Mouse (Mus musculus) spleen, adult 12 weeks (tissue): ENCODE data around the gene Celf5.
"Not testable (repeated sequence)": the region's sequence is repeated elsewhere in the genome, so short reads cannot be mapped to it uniquely, and the experiment has no call there.

Experiments used
- DNase-seq: peaks from one replicate; pipeline ENCODE4 v3.0.0; 2022; ENCODE audit warnings: low spot score

Celf5 gene

DNA sequence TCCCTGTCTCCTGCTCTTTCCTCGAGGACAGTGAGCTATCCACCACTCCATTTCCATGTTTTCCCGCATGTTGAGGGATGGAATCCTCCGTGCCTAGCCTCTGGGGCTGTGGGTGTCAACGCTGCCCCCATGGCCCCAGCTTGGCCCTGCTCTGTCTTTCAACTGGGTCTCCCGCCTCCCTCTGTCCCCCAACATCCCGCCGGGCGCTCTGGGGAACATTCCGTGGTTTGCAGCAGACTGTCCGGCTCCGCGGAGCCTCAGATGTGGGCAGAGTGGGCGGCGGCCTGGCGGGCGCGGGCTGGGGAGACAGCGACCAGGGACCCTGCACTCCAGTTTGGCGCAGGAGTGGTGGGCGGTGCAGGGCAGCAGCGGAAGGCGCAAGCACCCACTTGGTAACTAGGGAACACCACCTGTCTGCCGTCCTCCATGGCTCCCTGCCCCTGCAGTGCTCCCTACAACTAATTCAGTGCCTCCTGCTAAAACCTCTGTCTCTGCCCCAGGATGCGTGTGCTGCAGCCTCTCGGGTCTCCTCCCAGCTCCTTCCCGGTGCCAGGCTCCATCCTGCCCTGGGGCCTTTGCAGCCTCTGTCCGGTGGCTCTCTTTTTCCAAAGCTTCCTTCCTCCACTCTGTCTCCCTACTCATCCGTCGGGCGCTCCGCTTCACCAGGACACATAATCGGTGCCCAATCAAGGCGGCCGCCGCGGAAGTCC lies 30.1 kb downstream of the Celf5 start:
- DNase-seq: no peak

DNA sequence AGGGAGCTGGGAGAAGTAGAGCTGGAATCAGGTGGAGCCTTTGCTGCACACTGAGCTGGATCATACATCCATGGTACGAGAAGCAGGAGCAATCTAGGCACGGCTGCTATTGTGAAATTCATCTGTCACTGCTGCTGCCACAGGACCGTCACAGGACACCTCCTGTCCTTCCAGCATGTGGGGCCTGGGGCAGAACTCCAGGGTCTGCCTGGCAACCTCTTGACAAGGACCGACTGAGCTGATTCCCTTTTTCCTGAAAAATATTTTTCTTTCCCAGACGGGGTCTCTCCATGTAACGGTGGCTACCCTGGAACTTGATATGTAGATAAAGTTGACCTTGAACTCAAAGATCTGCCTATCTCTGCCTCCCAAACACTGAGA lies 31.2 kb downstream of the Celf5 start:
- DNase-seq: no peak

DNA sequence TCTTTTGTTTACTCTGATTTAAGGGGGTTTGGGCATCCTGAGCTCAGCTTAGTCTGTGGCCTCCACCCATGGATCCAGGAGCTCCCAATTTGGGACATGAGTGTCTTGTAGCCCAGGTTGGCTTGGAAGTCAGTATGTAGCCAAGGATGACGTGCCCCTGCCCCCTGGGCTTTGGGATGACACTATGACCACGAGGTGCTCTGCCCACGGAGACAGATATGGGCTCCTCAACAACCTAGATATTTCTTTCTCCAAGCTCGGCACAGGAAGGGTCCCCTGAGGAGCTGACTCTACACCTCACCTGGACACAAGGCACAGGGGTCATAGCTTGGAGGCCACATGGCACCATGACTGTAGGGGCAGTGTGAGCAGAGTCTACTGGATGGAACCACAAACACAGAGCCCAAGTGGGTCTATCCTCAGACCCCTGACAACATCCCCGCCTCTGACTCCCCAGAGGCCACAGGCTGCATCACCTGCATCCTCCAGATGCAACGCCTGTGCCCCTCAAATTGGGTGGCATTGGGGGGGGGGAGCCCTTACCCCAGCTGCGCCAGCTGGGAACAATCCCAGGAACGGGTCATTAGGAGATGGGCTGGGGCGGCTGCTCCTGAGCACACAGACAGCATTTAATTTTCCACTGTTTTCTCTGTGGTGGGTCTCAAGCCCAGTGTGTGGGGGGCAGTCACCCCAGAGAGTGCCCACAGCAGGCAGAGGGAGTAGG lies 31.7 kb downstream of the Celf5 start:
- DNase-seq: no peak

DNA sequence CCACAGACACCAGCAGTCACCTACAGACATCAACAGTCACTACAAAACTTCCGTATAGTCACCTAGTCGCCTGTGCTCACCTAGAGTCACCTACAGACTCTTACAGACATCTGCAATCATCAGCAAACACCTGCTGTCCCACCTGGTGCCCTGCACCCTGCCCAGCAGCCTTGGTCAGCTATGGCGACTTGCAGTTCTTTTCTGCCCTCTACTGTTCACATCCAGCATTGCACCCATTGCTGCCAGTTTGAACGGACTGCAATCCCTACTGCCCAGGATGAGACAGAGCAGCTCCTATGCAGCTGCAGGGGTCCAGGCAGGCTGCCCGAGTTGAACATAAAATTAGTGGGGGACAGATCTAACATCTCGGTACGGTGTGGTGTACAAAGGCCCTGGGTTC lies 32.4 kb downstream of the Celf5 start:
- peak; percentile 76 for DNase-seq

DNA sequence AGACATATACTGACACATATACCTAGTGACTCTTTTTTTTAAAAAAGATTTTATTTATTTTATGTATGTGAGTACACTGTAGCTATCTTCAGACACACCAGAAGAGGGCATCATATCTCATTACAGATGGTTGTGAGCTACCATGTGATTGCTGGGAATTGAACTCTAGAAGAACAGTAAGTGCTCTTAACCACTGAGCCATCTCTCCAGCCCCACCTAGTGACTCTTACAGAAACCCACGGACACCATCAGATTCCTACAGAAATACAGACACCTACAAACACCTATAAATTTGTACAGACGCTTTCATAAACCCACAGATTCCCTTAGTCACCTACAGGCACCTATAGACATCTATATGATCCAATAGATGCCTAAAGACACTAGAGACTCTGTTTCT lies 37.0 kb downstream of the Celf5 start:
- DNase-seq: not testable (repeated sequence)

DNA sequence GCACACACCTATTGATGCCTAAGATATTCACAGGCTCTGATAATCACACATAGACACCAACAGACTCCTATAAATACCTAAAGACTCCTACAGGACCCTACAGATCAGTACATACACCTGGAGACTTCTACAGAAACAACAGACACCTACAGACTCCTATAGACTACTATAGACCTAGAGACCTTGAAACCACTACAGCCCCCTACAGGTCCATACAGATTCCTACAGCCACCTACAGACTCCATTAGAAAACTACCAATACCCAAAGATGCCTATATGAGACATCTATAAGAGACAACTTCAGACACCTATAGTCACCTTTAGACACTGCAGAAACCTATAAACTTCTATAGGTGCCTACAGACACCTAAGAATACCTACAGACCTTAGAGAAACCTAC lies 41.5 kb downstream of the Celf5 start:
- DNase-seq: no peak

DNA sequence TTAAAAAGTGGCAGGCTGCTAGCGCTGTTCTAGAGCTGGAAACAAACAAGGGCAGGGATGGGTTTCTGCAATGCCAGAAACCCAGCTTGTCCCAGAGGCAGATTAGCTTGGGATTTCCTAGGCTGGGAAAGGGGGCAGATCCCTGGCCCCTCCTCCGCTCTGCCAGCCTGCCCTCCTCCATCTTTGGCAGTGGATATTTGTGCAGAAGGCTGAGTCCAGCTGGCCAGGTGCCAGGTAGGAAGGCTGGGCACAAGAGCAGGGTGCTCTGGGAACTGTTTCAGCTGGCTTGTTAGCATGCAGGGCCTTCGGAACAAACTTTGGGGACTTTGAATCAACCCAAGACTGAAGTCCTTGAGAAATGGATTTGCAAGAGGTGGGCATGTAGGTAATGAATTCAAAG lies 47.1 kb downstream of the Celf5 start:
- DNase-seq: no peak

DNA sequence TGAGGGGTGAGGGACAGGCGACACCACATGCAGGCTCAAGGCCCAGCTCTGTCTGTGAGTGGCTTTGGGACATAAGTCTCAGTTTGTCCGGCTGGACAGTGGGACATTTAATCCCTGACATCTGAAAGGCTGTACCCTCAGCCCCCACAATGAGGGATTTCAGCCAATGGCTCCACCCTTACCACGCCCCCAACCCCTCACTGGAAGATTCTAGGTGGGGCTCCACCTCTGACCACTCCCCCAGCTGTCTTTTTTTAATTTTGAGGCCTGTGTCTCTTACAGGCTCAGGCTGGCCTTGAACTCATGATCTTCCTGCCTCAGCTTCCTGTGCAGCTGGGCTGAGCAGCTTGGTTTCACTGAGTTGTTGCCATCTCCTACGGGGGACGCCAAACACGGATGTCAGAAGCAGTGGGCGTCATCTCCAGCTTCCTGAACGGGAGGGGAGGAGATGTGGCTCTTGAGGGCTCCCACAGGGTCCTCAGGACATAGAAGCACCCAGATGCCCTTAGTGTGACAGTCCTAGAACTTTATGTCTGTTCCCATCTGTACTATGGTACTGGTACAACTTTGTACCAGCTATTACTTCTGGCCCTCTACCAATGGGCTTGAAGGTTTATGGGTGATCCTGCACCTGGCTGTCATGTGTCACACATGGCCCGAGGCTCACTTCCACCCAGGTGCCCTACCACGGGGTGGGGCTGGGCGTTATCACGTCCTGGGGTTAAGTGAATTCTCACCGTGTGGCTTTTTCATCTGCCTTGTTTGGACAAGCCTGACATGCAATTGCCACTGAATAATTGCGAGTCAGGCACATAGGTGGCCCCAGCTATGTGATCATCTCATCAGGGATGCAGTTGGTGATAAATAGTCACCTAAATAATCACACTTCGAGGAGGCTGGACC lies 47.9 kb downstream of the Celf5 start:
- DNase-seq: no peak

DNA sequence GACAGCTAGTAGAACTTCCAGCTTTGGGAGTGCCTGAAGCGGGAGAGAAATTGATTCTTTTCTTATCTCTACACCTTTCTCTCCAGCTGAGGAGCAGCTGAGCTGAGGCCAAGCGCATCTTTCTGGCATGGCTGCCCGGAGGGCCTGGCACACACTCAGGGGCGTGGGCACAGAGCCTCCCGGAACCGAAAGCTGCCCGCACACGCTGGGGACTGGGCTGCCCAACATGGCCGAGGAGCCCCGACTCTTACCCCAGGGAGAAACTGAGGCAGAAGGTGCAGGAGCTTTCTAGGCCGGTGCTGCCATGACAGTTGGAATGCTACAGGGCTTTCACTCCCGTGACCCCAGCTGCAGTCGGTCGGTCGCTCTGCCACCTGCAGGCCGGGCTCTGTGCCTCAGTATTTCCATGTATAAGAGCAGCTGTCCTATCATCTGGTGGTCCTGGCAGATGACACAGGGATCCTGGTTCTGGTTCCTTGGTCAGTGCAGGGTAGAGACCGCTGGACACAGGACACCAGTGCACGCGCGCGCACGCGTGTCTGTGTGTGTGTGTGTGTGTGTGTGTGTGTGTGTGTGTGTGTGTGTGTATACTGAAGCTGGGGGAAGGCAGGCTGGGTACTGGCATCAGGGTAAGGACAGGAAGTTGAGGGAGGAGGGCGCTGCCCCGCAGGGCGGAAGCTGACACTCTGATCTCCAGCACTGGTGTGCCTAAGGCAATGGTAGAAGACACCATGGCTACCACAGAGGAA lies 48.8 kb downstream of the Celf5 start:
- peak; percentile 53 for DNase-seq

DNA sequence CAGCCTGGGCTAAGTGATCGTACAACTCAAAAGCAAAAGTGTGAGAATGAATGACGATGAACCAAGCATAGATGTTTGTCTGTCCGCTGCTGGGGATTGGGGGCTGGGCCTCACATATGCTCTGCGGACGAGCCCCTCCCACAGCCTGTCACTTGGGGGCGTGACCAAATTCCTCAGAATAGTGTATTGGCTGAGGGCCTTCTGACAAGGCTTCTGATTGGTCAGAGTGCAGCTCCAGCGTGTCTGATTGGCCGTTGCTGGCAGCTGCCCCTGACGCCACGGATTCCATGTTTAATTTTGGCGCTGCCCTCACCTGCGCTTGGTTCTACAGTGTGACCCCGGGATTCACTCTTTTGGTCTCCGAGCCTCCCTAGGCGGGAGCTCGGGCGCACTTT lies 49.6 kb downstream of the Celf5 start:
- DNase-seq: peak; percentile 83

DNA sequence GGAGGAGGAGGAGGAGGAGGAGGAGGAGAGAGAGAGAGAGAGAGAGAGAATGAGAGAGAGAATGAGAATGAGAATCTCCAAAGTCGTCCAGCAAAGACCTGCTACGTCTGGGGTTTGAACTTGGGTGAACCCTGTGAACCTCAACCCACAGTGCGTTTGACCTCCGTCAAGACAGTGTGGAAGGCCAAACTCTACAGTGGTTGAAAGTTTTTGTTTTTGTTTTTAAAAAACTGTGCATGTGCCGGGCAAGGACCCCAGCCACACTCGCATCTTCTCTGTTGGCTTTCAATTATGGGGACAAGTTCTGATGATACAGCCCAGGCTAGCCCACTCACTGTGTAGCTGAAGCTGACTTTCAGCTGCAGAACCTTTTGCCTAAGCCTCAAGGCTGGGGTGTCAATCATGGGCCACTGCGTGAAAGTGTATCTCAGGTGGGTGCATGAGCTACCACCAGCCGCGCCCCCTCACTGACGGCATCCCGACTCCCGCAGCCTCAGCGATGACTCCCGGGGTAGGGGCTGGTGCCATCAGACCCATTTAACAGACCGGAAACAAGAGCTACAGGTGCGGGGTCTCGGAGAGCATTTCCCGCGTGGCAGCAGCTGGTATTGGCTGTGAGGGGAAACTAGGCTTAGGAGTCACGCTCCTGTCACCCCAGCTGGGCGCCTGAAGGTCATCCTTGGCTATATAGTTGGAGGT lies 50.2 kb downstream of the Celf5 start:
- DNase-seq: no peak

DNA sequence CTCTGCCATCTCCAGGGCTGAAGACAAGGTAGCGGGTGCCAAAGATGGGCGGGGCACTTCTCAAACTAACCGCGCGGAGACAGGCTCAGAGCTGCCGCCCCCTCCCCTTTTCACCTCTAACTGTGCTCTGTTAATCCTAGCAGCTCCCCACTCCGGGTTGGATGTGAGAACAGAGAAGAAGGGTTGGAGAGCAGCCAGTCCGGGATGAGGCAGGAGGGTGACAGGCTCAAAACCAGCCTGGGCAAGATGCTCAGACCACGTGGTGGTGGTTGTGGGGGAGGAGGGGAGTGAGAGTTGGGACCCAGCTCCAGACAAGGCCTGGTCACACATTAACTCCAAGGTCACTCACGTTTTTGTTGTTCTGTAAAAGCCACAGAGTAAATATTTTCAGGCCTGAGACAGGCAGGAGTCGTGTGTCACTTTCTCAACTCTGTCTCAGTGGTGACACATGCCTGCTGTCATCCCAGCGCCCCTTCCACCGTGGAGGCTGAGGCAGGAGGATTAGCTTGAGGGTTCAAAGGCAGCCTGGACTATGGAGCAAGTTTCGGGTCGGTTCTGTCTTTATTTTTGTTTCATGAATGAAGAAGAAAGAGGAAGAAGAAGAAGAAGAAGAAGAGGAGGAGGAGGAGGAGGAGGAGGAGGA lies 50.9 kb downstream of the Celf5 start:
- DNase-seq: no peak

DNA sequence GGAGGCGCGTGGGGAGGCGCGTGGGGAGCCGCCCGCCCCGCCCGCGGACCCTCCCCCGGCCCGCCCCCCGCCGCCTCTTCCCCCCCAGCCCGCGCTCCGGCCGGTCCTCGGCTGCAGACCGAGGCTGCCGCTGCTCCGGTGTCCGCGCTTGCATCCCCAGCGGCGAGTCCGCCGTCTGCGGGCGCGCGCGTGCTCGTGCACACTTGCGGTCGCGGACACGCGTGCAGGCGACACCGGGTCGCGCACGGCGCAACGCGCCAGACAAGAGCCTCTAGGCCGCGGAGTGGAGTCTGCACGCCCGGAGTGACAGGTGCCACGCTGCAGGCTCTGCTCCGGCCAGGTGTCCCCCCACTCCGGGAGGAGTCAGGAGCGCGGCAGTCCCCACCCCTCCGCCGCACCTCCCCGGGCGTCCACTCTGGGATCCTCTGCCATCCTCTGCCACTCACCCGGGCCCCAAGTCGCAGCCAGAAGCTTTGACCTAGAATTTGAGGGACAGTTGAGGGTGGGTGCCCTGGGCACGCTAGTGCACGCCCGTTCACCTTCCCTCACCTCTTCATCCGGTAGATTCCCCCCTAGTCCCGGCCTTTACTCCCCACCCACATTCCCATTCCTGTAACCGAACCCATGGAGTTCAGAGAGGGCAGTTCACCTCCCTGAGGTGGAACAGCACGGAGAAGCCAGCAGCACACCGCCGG lies 51.5 kb downstream of the Celf5 start:
- no peak for DNase-seq

DNA sequence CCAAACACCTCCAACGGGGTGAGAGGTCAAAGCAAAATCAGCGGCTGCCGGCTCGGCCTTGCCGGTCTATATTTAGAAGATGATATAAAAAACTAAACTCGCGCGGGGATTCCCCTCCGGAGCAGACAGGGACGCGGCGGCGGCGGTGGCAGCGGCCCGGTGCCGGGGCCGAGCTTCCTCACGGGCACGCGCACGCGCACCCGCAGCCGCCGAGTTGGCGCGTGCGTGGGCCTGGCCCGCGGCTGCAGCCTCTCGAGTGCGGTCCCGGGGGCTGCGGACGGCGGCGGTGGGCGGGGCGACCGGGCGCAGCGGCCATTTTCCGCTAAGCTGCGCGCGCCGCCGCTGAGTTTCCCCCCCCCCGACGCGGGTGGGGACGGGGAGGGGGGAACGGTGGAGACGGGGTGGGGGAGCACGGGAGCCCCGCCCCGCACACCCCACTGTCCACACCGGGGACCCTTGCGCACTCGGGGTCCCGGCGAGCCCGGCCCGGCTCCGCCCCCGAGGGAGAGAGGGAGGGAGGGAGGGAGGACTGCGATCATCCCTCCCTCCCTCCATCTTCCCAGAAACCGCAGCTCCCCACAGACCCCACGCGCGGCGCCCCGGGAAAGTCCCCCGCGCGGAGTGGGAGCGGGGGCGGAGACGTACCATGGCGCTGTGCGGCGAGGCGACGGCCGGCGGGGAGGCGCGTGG lies 52.2 kb downstream of the Celf5 start:
- peak; percentile 67 for DNase-seq

DNA sequence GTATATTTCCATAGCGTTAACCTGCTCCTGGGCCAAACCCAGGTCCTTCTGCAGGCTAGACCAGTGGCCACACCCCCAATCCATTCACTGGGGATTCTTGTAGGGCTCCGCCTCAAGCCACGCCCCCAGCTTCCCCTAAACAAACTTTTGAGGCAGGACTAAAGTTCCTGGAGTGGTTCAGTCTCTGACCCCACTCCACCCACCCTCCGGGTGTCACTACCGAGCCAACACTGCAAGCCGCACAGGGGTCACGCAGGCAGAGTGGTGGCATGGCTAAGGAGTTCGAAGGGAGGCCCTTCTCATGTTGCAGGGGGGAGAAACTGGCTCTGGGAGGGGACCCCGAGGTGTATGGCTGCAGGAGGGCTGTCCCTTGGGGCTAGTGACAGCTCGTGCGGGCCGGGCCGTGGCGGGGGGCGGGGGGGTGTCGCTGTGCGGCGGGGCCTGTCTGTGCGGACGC lies 52.9 kb downstream of the Celf5 start:
- peak; percentile 77 for DNase-seq

DNA sequence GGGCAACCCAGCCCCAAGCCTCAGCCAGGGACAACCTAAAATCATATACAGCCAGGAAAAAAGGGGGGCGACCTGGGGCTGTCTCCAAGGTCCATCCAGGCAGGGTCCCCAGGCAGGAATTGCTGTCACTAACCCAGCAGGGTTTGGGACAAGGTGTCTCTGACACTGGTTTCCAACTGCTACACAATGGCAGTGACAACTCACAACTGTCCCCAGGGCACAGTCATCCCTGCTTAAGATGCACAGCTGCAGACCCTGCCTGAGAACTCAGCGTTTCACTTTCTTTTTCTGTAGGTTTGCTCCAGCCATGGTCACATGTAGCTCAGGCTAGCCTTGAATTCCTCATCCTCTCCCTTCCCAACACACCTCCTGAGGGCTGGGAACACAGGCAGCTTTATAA lies 53.4 kb downstream of the Celf5 start:
- no peak for DNase-seq

DNA sequence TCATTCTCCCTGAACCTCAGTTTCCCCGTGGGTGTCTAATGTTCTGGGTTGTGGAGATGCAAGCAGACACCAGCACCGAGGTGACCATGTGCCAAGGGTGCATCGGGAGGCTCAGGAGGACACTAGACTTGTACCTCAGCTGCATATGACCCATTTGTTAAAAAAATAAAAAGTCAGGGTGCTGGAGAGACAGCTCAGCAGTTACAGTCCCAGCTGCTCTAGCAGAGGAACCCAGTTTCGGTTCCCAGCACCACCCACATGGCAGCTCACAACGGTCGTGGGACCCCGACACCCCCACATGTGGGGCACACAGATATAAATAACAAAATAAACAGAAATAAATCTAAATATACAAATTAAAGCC lies 54.0 kb downstream of the Celf5 start:
- no peak for DNase-seq

DNA sequence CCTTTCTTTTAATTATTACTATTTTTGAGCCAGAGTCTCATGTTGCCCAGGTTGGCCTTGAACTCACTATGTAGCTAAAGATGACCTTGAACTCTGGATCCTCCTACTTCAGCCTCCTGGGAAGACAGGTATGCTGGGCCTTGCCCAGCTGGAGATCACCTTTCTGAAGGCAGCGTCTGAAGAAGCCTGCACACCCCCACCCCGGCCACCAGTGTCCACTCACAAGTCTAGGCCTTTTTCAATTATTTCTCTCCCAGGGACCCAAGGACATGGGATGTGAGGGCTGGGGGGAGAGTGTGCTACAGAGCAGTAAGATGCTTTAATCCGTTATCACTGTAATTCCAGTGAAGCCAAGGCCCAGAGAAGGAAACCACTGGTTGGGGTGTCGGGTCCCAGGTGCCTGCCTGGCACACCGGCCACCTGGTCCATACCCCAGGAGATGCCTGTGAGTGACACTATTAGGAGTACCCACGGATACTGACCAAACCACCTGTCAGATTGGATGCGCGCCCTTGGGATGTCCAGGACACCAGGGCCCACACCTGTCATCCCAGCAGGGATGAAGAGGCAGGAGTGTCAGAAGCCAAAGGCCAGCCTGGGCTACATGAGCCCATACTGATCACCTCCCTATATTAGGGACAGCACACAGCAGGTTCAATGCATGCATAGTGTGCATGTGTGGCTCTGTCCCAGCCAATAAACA lies 54.6 kb downstream of the Celf5 start:
- DNase-seq: no peak

DNA sequence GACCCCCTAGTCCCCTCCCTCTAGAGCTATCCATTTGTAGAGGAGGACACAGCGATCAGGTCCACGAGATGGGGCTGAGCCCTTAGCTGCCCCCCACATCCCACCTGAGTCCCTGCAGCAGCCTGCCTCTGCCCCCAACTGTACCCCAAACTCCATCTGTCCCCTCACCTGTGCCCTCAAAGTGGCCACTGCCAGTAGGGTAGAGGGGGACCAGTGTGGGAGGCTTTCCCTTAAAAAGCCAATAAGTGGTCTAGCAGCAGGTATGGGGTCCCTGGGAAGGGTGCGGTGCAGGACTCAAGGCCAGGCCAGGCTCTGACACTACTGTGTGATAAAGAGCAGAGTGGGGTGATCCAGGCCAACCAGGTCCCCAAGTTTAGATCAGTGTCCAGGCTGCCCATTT lies 55.2 kb downstream of the Celf5 start:
- DNase-seq: no peak
